Mouse (Mus musculus) gastrocnemius, postnatal 36 days (tissue): ENCODE data around the gene Siva1. TPM values are rescaled to one million over a fixed set of nuclear protein-coding genes. Genes with fewer than 3 reads are reported as not detected.

Source experiments
- DNase-seq, 2 experiments: peaks; one replicate each; pipeline ENCODE4 v3.0.0; 2022
- intact Hi-C: fragments of 180-260 bp; cut with DNase I; formaldehyde crosslinking; loops from one replicate; pipeline ENCODE4 v1.15.1; 2025
- total RNA-seq, 2 experiments: library from RNA; stranded (reverse); gene quantifications; 2 replicates each; pipeline ENCODE4 v1.2.3; 2021

Siva1 gene
- total RNA-seq, 2 experiments from 2014 or later = 12.6 to 17.0 TPM

GRCm38 (mm10) chr12:112620354-112621061 is 24.0 kb upstream of the Siva1 start:
- intact Hi-C loops = no loop called here
- peak in 1 of 2 experiments; percentile 54 for DNase-seq

GRCm38 (mm10) chr12:112621900-112622299 is 22.6 kb upstream of the Siva1 start:
- DNase-seq = peak in 1 of 2 experiments; percentile 15
- intact Hi-C loops = no loop called here

GRCm38 (mm10) chr12:112623742-112624141 is 20.7 kb upstream of the Siva1 start:
- intact Hi-C loops = no loop called here

GRCm38 (mm10) chr12:112625700-112626099 is 18.8 kb upstream of the Siva1 start:
- intact Hi-C loops = no loop called here

More at GRCm38 (mm10) chr12:112623742-112624141, 20.7 kb upstream of the Siva1 start:
- DNase-seq = peak; percentile 48 to 55

GRCm38 (mm10) chr12:112626455-112626854 is 18.0 kb upstream of the Siva1 start:
- intact Hi-C loops = no loop called here
- peak in 1 of 2 experiments; percentile 28 for DNase-seq

More at GRCm38 (mm10) chr12:112625700-112626099, 18.8 kb upstream of the Siva1 start:
- DNase-seq = peak; percentile 36 to 45

GRCm38 (mm10) chr12:112627097-112627881 is 17.2 kb upstream of the Siva1 start:
- intact Hi-C loops = no loop called here

GRCm38 (mm10) chr12:112628197-112628596 is 16.3 kb upstream of the Siva1 start:
- no peak for DNase-seq
- intact Hi-C loops = no loop called here

More at GRCm38 (mm10) chr12:112627097-112627881, 17.2 kb upstream of the Siva1 start:
- DNase-seq = peak in 1 of 2 experiments; percentile 20

- peak; percentile 64 to 66 for DNase-seq
- intact Hi-C loops = no loop called here
These were observed 15.4 kb upstream of the Siva1 start for GRCm38 (mm10) chr12:112628928-112629721.

GRCm38 (mm10) chr12:112630029-112630428 is 14.4 kb upstream of the Siva1 start:
- peak in 1 of 2 experiments; percentile 17 for DNase-seq

GRCm38 (mm10) chr12:112630796-112631195 is 13.7 kb upstream of the Siva1 start:
- intact Hi-C loops = no loop called here

More at GRCm38 (mm10) chr12:112630029-112630428, 14.4 kb upstream of the Siva1 start:
- intact Hi-C loops = no loop called here

GRCm38 (mm10) chr12:112631472-112631871 is 13.0 kb upstream of the Siva1 start:
- no peak for DNase-seq
- intact Hi-C loops = no loop called here

More at GRCm38 (mm10) chr12:112630796-112631195, 13.7 kb upstream of the Siva1 start:
- no peak for DNase-seq

- no peak for DNase-seq
- intact Hi-C loops = no loop called here
These were observed 12.2 kb upstream of the Siva1 start for GRCm38 (mm10) chr12:112632084-112632777.

GRCm38 (mm10) chr12:112632907-112633306 is 11.6 kb upstream of the Siva1 start:
- DNase-seq = no peak
- intact Hi-C loops = no loop called here

- intact Hi-C loops = no loop called here
- DNase-seq = no peak
These were observed 10.8 kb upstream of the Siva1 start for GRCm38 (mm10) chr12:112633686-112634085.

- intact Hi-C loops = no loop called here
- DNase-seq = no peak
These were observed 5.0 kb upstream of the Siva1 start for GRCm38 (mm10) chr12:112639526-112639925.

GRCm38 (mm10) chr12:112643126-112643525 is 1.4 kb upstream of the Siva1 start:
- intact Hi-C loops = no loop called here
- DNase-seq = no peak

GRCm38 (mm10) chr12:112644855-112645506 is 502 bp downstream of the Siva1 start:
- no peak for DNase-seq
- intact Hi-C loops = no loop called here

GRCm38 (mm10) chr12:112646139-112646538 is 1.7 kb downstream of the Siva1 start:
- intact Hi-C loops = no loop called here
- DNase-seq = no peak

- no peak for DNase-seq
- intact Hi-C loops = no loop called here
These were observed 3.6 kb downstream of the Siva1 start for GRCm38 (mm10) chr12:112648081-112648480.
